Mouse (Mus musculus) liver, postnatal 0 days (tissue): ENCODE data around the gene Rps10. TPM values are rescaled to one million over a fixed set of nuclear protein-coding genes. Genes with fewer than 3 reads are reported as not detected.

ENCODE experiments used
- ATAC-seq: fragments of 200-750 bp; cut with Nextera tagmentation; 2 replicates; pipeline ENCODE4 v1.8.0; 2017; ENCODE audit warnings: mild to moderate bottlenecking, moderate library complexity
- DNase-seq: peaks from one replicate; pipeline ENCODE4 v3.0.0-alpha.2; 2016
- H3K27ac ChIP-seq: fragments of 300-500 bp; sonication (generic); 2 replicates; pipeline ENCODE4 v1.5.1; 2014; ENCODE audit warnings: antibody characterized with exemption, moderate library complexity, mild to moderate bottlenecking, low read depth
- H3K27me3 ChIP-seq: fragments of 300-500 bp; sonication (generic); 2 replicates; pipeline ENCODE4 v1.6.1; 2014; ENCODE audit warnings: low read length, control low read depth, mixed read lengths; ENCODE audit not compliant: insufficient read depth
- H3K36me3 ChIP-seq: fragments of 300-500 bp; sonication (generic); replicated peaks from 2 replicates; pipeline ENCODE4 v1.6.1; 2014; ENCODE audit warnings: mild to moderate bottlenecking, control low read depth, low read length, moderate library complexity, mixed read lengths; ENCODE audit not compliant: insufficient read depth
- H3K4me1 ChIP-seq: fragments of 300-500 bp; sonication (generic); 2 replicates; pipeline ENCODE4 v1.6.1; 2014; ENCODE audit warnings: antibody characterized with exemption, mild to moderate bottlenecking, control low read depth; ENCODE audit not compliant: insufficient read depth
- H3K4me2 ChIP-seq: fragments of 300-500 bp; sonication (generic); 2 replicates; pipeline ENCODE4 v1.6.1; 2014; ENCODE audit warnings: low read depth, mild to moderate bottlenecking, low read length, moderate library complexity, mixed read lengths
- H3K4me3 ChIP-seq: fragments of 300-500 bp; sonication (generic); 2 replicates; pipeline ENCODE4 v1.5.1; 2014; ENCODE audit warnings: low read depth, low read length
- H3K9ac ChIP-seq: fragments of 300-500 bp; sonication (generic); replicated peaks from 2 replicates; pipeline ENCODE4 v1.6.1; 2014; ENCODE audit warnings: mild to moderate bottlenecking, moderate library complexity
- H3K9me3 ChIP-seq: fragments of 300-500 bp; sonication (generic); 2 replicates; pipeline ENCODE4 v1.6.1; 2016; ENCODE audit warnings: mild to moderate bottlenecking, control low read depth, low read length, mixed read lengths
- CTCF ChIP-seq: sonication (generic); IDR thresholded peaks from 2 replicates; pipeline ENCODE4 v1.5.1; 2016; ENCODE audit warnings: antibody characterized with exemption, low read depth
- EP300 ChIP-seq: IDR thresholded peaks from 2 replicates; pipeline ENCODE4 v1.6.1; 2016; ENCODE audit warnings: antibody characterized with exemption, low read depth, mild to moderate bottlenecking
- WGBS: fragments of 180-500 bp; shearing (Covaris S2); extraction: QIAGEN DNeasy Blood & Tissue Kit; methylation state at CpG from one replicate; pipeline ENCODE4 v1.1.7; 2014; ENCODE audit not compliant: insufficient replicate concordance; 5-methylcytosine and 5-hydroxymethylcytosine counted together
- polyA plus RNA-seq: library from polyadenylated mRNA; unstranded; fragments of >200 nt; fragmentation: Nextera tagmentation; extraction: Ambion mirVana; gene quantifications from 2 replicates; pipeline ENCODE4 v1.2.1, GENCODE M21; 2015

Gene Rps10
- polyA plus RNA-seq, 1 experiment from 2014 or later = 523 TPM

DNA sequence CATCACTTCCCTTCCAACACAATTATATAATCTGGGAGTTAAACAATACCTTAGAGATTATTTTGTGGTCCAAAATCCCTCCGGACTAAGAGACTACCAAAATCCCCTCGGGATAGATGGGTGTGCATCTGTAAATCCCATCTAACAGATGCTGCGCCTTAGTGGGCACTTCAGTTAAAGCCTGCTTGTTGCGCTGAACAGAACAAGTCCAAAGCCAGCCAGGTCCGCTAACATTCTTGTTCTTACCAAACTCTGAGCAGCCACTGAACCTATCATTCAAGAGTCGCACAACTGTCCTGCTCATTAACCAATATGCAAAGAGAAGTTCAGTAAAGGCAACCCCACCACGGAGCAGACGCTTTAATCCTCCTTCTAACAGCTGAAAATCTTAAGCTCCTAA, 15.3 kb downstream of the Rps10 start:
- Histone ChIP-seq H3K9me3 (no peaks in the 10 kb centered on the region), H3K27ac (peak overlapping the region; percentile 29; the same call in 1 of the 2 replicates), H3K27me3 (no peaks in the 10 kb centered on the region), H3K9ac (peak overlapping the region; percentile 88; the same call in 1 of the 2 replicates), H3K4me2 (peak overlapping the region; percentile 91), H3K36me3 (no peaks in the 10 kb centered on the region), H3K4me3 (peak overlapping the region; percentile 88), H3K4me1 (peaks cover 27% of the 10 kb centered on the region)
- ATAC-seq (no peak), DNase-seq (no peak)
- no peak for TF ChIP-seq EP300
- TF ChIP-seq CTCF = no peak
- 43% methylated on average over 8 of the region's 8 CpGs for WGBS

DNA sequence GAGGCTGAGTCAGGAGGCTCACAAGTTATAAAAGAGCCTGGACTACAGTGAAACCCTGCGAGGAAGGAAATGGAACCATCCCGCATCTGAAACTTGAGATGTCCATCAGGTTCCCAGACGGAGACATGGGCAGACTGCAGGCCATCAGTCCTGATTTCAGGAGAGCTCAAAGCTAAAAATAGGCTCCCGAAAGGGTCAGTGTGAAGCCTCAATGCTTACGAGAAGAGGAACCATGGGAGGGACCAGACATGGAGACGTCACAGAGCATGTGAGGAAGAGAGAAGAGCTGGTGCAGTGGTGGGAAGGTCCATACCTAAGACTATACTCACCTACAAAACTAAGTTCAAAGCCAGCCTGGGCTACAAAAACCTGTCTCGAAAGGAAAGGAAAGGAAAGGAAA, 21.1 kb downstream of the Rps10 start:
- no peak for DNase-seq
- ATAC-seq = no peak
- H3K36me3 ChIP-seq = no peaks in the 10 kb centered on the region
- H3K9ac ChIP-seq = no peak overlapping the region
- no peak overlapping the region for H3K4me3 ChIP-seq
- peaks cover 18% of the 10 kb centered on the region for H3K4me1 ChIP-seq
- H3K4me2 ChIP-seq = no peak overlapping the region
- no peak for TF ChIP-seq CTCF
- no peak for TF ChIP-seq EP300
- WGBS = 62% methylated on average over 7 of the region's 7 CpGs
- no peaks in the 10 kb centered on the region for H3K9me3 ChIP-seq
- no peak overlapping the region for H3K27ac ChIP-seq
- H3K27me3 ChIP-seq = no peaks in the 10 kb centered on the region

DNA sequence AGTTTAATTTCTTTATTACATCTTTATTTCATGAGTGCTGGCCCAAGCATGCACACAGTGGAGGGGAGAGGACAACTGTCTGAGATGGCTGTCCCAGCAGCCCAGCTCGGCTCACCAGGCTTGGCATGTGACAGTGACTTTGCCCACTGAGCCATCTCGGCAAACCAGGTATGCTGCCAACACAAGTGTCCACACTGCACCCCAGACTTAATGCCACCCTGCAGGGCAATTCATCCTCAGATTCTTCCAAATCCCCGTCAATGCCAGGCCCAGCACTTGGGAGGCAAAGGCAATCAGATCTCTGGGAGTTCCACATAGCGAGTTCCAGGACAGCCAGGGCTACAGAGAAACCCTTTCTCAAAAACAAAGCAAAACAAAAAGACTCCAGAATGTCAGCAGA, 23.5 kb downstream of the Rps10 start:
- ATAC-seq (no peak), DNase-seq (no peak)
- no peak overlapping the region for H3K4me2 ChIP-seq
- no peaks in the 10 kb centered on the region; the same call in 1 of the 2 replicates for H3K36me3 ChIP-seq
- WGBS = 76% methylated on average over 4 of the region's 4 CpGs
- peaks cover 20% of the 10 kb centered on the region for H3K4me1 ChIP-seq
- H3K27me3 ChIP-seq = no peaks in the 10 kb centered on the region
- H3K27ac ChIP-seq = no peak overlapping the region
- TF ChIP-seq EP300 (no peak), CTCF (no peak)
- H3K9me3 ChIP-seq = no peaks in the 10 kb centered on the region
- no peak overlapping the region for H3K4me3 ChIP-seq
- H3K9ac ChIP-seq = no peak overlapping the region

DNA sequence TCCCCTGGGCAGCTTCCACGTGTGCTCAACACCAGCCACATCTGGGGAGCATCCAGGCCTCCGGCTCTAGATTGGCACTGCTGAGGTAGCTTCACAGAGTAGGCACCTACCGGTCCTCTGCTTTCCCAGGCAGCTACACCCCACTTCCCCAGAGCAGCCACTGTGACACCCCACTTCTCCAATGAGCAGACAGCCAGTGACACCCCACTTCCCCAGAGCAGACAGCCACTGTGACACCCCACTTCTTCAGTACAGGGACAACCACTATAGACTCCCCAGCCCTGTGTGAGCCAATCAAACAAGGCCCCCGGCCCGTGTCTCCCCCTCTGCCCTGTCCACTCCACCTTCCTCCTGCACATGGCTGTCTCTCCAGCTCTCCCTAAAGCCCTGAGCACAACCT, 24.5 kb downstream of the Rps10 start:
- Histone ChIP-seq H3K36me3 (no peaks in the 10 kb centered on the region; the same call in 1 of the 2 replicates), H3K9ac (no peak overlapping the region), H3K4me1 (peaks cover 20% of the 10 kb centered on the region), H3K27me3 (no peaks in the 10 kb centered on the region), H3K9me3 (no peaks in the 10 kb centered on the region), H3K27ac (no peak overlapping the region), H3K4me3 (no peak overlapping the region), H3K4me2 (no peak overlapping the region)
- DNase-seq (no peak), ATAC-seq (no peak)
- TF ChIP-seq EP300 (no peak), CTCF (no peak)
- 65% methylated on average over 5 of the region's 5 CpGs for WGBS

DNA sequence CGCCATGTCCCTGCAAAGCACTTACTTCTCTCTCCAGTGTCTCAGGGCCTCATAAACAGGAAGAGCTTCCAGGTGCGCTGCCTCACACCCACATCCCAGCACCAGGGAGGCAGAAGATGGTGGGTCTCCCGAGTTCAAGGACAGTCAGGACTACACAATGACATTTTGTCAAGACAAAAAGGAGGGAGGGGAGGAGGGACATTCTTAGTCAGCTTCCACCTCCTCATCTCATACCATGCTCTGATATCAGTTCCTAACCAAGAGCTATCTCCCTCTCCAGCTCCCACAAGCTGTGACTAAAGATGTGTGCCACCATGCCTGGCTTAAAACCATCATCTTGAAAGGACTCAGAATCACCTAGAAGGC, 25.0 kb downstream of the Rps10 start:
- no peaks in the 10 kb centered on the region; the same call in 1 of the 2 replicates for H3K36me3 ChIP-seq
- H3K27me3 ChIP-seq = no peaks in the 10 kb centered on the region
- H3K4me3 ChIP-seq = no peak overlapping the region
- DNase-seq (no peak), ATAC-seq (peak; percentile 60; the same call in 1 of the 2 replicates)
- H3K9ac ChIP-seq = no peak overlapping the region
- H3K27ac ChIP-seq = no peak overlapping the region
- H3K4me2 ChIP-seq = no peak overlapping the region
- TF ChIP-seq CTCF (no peak), EP300 (no peak)
- H3K4me1 ChIP-seq = peaks cover 20% of the 10 kb centered on the region
- no peaks in the 10 kb centered on the region for H3K9me3 ChIP-seq
- WGBS = 38% methylated on average over 3 of the region's 3 CpGs

DNA sequence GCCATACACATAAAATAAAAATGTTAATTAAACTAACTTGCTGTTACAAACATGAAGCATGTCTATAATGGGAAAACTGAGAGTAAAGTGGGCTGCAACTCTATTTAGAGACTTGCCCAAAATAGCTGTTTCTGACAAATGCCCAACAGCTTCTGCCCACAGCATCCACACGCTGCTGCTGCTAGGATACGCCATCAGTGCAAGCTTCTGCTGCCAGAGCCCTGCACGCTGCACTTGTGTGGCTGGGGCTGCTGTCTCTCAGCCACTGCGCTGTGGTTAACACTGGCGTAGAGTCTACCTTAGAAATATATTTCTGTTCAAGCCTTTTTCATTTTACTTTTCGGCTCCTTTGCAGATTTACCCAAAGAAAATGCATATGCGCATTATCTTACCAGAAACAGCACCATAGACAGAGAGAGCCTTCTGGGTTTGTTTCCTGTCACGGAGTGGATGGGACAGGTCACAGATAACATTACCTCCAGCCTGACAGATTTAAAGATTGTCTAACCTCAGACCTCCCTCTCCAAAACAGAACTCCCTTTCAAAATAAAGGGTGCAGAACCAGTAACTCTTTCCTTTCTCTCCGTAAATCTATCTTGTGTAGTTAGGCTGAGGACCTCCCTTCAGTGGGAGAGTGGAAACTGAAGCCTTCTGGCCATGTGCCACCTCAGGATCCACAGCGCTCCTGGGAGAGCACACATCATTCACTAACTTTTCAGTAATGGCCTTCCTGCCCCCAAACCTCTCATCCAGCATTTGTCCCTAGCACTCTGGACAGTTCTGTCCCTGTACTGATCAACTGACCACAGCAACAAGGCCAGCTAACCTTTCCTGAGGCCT, 25.6 kb downstream of the Rps10 start:
- WGBS = 50% methylated on average over 10 of the region's 10 CpGs
- no peak overlapping the region for H3K27ac ChIP-seq
- H3K9ac ChIP-seq = no peak overlapping the region

More for the DNA sequence above, 25.6 kb downstream of the Rps10 start:
- H3K4me3 ChIP-seq = no peak overlapping the region
- no peaks in the 10 kb centered on the region for H3K27me3 ChIP-seq
- DNase-seq (no peak), ATAC-seq (no peak)
- H3K9me3 ChIP-seq = no peaks in the 10 kb centered on the region
- TF ChIP-seq EP300 (no peak), CTCF (no peak)
- H3K36me3 ChIP-seq = peaks cover 2% of the 10 kb centered on the region
- H3K4me2 ChIP-seq = no peak overlapping the region
- peaks cover 20% of the 10 kb centered on the region for H3K4me1 ChIP-seq
